Mouse (Mus musculus) hindbrain, embryonic 15.5 days (tissue): ENCODE measurements around the gene Col4a2. TPM values are rescaled to one million over a fixed set of nuclear protein-coding genes. Genes with fewer than 3 reads are reported as not detected.

Source experiments
- ATAC-seq: fragments of 200-750 bp; cut with Nextera tagmentation; 2 replicates; pipeline ENCODE4 v1.8.0; 2017; ENCODE audit warnings: low read depth, moderate number of reproducible peaks, moderate TSS enrichment; ENCODE audit not compliant: low FRiP score
- H3K27ac ChIP-seq: fragments of 300-500 bp; sonication (generic); replicated peaks from 2 replicates; pipeline ENCODE4 v1.5.1; 2015; ENCODE audit warnings: mild to moderate bottlenecking, inconsistent platforms
- H3K27me3 ChIP-seq: fragments of 300-500 bp; sonication (generic); 2 replicates; pipeline ENCODE4 v1.6.1; 2015; ENCODE audit warnings: control low read depth, inconsistent platforms
- H3K36me3 ChIP-seq: fragments of 300-500 bp; sonication (generic); 2 replicates; pipeline ENCODE4 v1.6.1; 2015; ENCODE audit warnings: control low read depth, inconsistent platforms
- H3K4me1 ChIP-seq: fragments of 300-500 bp; sonication (generic); replicated peaks from 2 replicates; pipeline ENCODE4 v1.6.1; 2015; ENCODE audit warnings: control low read depth, inconsistent platforms
- H3K4me2 ChIP-seq: fragments of 300-500 bp; sonication (generic); 2 replicates; pipeline ENCODE4 v1.6.1; 2015; ENCODE audit warnings: moderate library complexity, mild to moderate bottlenecking, inconsistent platforms
- H3K4me3 ChIP-seq: fragments of 300-500 bp; sonication (generic); 2 replicates; pipeline ENCODE4 v1.5.1; 2015; ENCODE audit warnings: mild to moderate bottlenecking, inconsistent platforms
- H3K9ac ChIP-seq: fragments of 300-500 bp; sonication (generic); 2 replicates; pipeline ENCODE4 v1.6.1; 2015; ENCODE audit warnings: inconsistent platforms
- H3K9me3 ChIP-seq: fragments of 300-500 bp; sonication (generic); 2 replicates; pipeline ENCODE4 v1.6.1; 2016; ENCODE audit warnings: control low read depth, inconsistent platforms
- WGBS: fragments of 180-500 bp; shearing (Covaris S2); methylation state at CpG from one replicate; pipeline ENCODE4 v1.1.7; 2015; 5-methylcytosine and 5-hydroxymethylcytosine counted together
- polyA plus RNA-seq: library from polyadenylated mRNA; unstranded; fragments of >200 nt; fragmentation: Nextera tagmentation; extraction: Ambion mirVana; gene quantifications from 2 replicates; pipeline ENCODE4 v1.2.1, GENCODE M21; 2015

Col4a2 gene
- polyA plus RNA-seq, 1 experiment from 2014 or later = 43.0 TPM

DNA sequence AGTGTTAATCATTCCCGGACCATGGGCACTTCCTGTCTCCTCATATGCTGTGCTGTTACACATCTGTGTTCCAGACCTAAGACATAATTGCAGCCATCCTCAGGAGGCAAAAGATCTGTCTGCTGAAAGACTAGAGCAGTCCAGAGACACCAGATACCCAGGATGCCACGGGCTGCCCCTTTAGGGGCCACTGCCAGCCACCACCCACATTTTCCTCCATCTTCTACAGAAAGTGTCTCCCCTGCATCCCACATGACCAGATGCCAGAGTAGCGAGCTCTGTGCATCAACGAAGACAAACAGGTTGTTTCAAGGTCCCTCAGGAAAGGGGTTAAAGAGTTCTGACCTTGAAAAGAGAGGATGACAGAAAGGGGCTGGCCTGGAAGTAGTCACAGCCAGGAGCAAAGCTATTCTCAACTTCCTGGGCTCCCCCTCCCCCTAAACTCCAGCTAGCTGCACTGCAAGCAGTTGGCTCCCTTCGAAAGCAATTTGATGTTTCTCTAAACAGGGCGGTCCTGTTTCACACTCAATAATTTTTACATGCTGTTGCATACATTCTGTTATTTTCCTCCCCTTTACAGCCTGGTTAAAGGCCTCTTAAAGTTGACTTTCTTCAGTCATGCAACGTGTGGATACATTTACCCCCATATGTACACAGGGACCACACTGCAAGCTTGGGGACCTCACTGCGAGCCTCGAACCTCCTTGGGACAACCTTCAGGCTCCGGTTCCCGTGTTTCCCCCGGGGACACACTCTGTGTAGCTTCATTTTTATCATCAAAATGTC, 13.9 kb upstream of the Col4a2 start:
- H3K36me3 ChIP-seq = no peaks in the 10 kb centered on the region
- H3K27me3 ChIP-seq = no peaks in the 10 kb centered on the region
- H3K9me3 ChIP-seq = no peaks in the 10 kb centered on the region
- WGBS = 73% methylated on average over 12 of the region's 12 CpGs
- ATAC-seq = no peak
- no peaks in the 10 kb centered on the region for H3K4me1 ChIP-seq
- no peak overlapping the region for H3K4me2 ChIP-seq
- H3K27ac ChIP-seq = no peak overlapping the region
- H3K4me3 ChIP-seq = no peak overlapping the region
- no peak overlapping the region for H3K9ac ChIP-seq

GRCm38 (mm10) chr8:11299317-11299602, 13.3 kb upstream of the Col4a2 start:
- H3K4me3 ChIP-seq = no peak overlapping the region
- no peak overlapping the region for H3K9ac ChIP-seq
- H3K4me2 ChIP-seq = no peak overlapping the region
- no peaks in the 10 kb centered on the region for H3K4me1 ChIP-seq
- no peak overlapping the region for H3K27ac ChIP-seq
- ATAC-seq = no peak
- H3K9me3 ChIP-seq = no peaks in the 10 kb centered on the region
- H3K27me3 ChIP-seq = no peaks in the 10 kb centered on the region
- H3K36me3 ChIP-seq = no peaks in the 10 kb centered on the region
- WGBS = 78% methylated on average over 3 of the region's 3 CpGs

- WGBS = 72% methylated on average over 8 of the region's 8 CpGs
- H3K4me3 ChIP-seq = no peak overlapping the region
- no peaks in the 10 kb centered on the region for H3K27me3 ChIP-seq
- no peaks in the 10 kb centered on the region for H3K4me1 ChIP-seq
- no peak overlapping the region for H3K9ac ChIP-seq
- H3K4me2 ChIP-seq = no peak overlapping the region
- no peak overlapping the region for H3K27ac ChIP-seq
- no peaks in the 10 kb centered on the region for H3K9me3 ChIP-seq
- no peak for ATAC-seq
- no peaks in the 10 kb centered on the region for H3K36me3 ChIP-seq
These were observed 12.2 kb upstream of the Col4a2 start for GRCm38 (mm10) chr8:11300436-11300835.

GRCm38 (mm10) chr8:11304027-11304601, 8.5 kb upstream of the Col4a2 start:
- 92% methylated on average over 6 of the region's 6 CpGs for WGBS
- Histone ChIP-seq H3K4me1 (peaks cover 13% of the 10 kb centered on the region; the same call in 1 of the 2 replicates), H3K9ac (no peak overlapping the region), H3K4me2 (no peak overlapping the region), H3K9me3 (no peaks in the 10 kb centered on the region), H3K27ac (no peak overlapping the region), H3K4me3 (no peak overlapping the region), H3K36me3 (no peaks in the 10 kb centered on the region), H3K27me3 (peaks cover 14% of the 10 kb centered on the region)
- ATAC-seq = no peak

GRCm38 (mm10) chr8:11305539-11305938, 7.1 kb upstream of the Col4a2 start:
- peaks cover 13% of the 10 kb centered on the region; the same call in 1 of the 2 replicates for H3K4me1 ChIP-seq
- WGBS = 94% methylated on average over 1 of the region's 1 CpGs
- H3K4me3 ChIP-seq = no peak overlapping the region
- H3K9me3 ChIP-seq = no peaks in the 10 kb centered on the region
- no peak overlapping the region for H3K9ac ChIP-seq
- no peak for ATAC-seq
- H3K27ac ChIP-seq = no peak overlapping the region
- H3K4me2 ChIP-seq = no peak overlapping the region
- H3K36me3 ChIP-seq = no peaks in the 10 kb centered on the region
- peaks cover 28% of the 10 kb centered on the region for H3K27me3 ChIP-seq

DNA sequence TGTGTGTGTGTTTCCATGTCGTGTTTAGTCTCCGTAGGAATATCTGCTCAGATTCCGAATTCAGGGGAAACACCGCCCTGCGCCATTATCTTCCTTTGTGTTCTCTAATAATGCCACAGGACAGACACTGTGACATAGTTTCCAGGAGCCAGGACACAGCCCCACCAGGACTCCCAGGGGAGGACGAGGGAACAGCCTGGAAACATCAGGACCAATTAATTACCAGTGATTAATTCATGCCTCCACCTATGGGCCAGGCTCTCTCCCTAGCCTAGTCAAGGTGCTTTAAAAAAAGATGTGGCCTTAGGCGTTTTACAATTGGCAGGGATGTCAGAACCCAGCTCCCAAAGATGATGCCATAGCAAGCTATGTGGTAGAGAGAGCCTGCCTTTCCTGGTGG, 5.2 kb upstream of the Col4a2 start:
- no peak overlapping the region for H3K4me3 ChIP-seq
- H3K27ac ChIP-seq = no peak overlapping the region
- no peak overlapping the region for H3K9ac ChIP-seq
- no peaks in the 10 kb centered on the region for H3K36me3 ChIP-seq
- peaks cover 36% of the 10 kb centered on the region for H3K27me3 ChIP-seq
- peaks cover 24% of the 10 kb centered on the region for H3K4me1 ChIP-seq
- H3K9me3 ChIP-seq = no peaks in the 10 kb centered on the region
- WGBS = 67% methylated on average over 7 of the region's 7 CpGs
- no peak overlapping the region for H3K4me2 ChIP-seq
- ATAC-seq = no peak

- peaks cover 40% of the 10 kb centered on the region for H3K27me3 ChIP-seq
- no peak overlapping the region for H3K9ac ChIP-seq
- WGBS = 21% methylated on average over 7 of the region's 7 CpGs
- peaks cover 34% of the 10 kb centered on the region for H3K4me1 ChIP-seq
- no peak overlapping the region for H3K27ac ChIP-seq
- ATAC-seq = no peak
- H3K9me3 ChIP-seq = no peaks in the 10 kb centered on the region
- H3K36me3 ChIP-seq = no peaks in the 10 kb centered on the region
- no peak overlapping the region for H3K4me2 ChIP-seq
- no peak overlapping the region for H3K4me3 ChIP-seq
These were observed 4.0 kb upstream of the Col4a2 start for GRCm38 (mm10) chr8:11308570-11308998.

DNA sequence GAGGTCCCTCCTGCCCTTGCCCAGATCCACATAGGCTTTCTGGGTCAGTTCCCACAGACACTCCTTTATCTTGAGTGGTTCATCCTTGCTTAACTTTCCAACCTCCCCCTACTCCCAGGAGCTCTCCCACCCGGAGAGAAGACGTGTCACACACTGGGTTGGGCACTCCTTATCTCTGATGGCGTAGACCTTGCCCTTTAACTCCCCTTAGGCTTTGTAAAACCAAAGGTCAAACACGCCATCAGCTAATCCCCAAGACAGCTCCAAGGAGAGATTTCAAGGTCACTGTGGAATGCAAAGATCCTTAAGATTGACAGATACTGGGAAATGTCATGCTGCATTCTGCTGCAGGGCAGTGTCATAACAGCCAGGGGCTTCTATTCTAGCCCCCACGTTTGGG, 3.4 kb upstream of the Col4a2 start:
- Histone ChIP-seq H3K4me2 (peak overlapping the region; percentile 86), H3K4me1 (peaks cover 38% of the 10 kb centered on the region), H3K27ac (no peak overlapping the region), H3K27me3 (peaks cover 46% of the 10 kb centered on the region), H3K9ac (no peak overlapping the region), H3K36me3 (no peaks in the 10 kb centered on the region), H3K9me3 (no peaks in the 10 kb centered on the region), H3K4me3 (no peak overlapping the region)
- 43% methylated on average over 5 of the region's 5 CpGs for WGBS
- no peak for ATAC-seq

DNA sequence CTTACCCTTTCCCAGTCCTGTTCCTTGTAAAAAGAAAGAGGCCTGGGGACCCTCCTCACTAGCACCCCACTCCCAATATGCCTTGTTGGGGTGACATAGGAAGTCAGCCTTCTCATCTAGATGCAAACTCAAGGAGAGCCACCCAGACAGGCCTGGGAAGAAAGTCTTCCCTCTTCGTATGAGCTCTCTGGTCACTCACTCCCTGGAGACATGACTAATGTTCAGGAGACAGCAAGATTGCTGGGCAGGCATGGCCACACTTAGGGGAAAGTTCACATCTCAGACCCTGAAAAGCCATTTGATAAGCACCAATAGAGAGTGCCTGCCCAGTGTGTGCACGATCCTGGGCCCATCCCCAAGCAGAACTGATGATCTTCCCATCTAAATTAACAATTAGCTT, 2.6 kb upstream of the Col4a2 start:
- ATAC-seq = no peak
- H3K4me3 ChIP-seq = no peak overlapping the region
- H3K4me1 ChIP-seq = peaks cover 38% of the 10 kb centered on the region
- no peaks in the 10 kb centered on the region for H3K36me3 ChIP-seq
- H3K27me3 ChIP-seq = peaks cover 55% of the 10 kb centered on the region
- H3K9ac ChIP-seq = no peak overlapping the region
- no peaks in the 10 kb centered on the region for H3K9me3 ChIP-seq
- WGBS = 57% methylated on average over 2 of the region's 2 CpGs
- H3K27ac ChIP-seq = no peak overlapping the region
- peak overlapping the region; percentile 86 for H3K4me2 ChIP-seq

GRCm38 (mm10) chr8:11311681-11312348, 790 bp upstream of the Col4a2 start:
- H3K9me3 ChIP-seq = no peaks in the 10 kb centered on the region
- peak; percentile 37; the same call in 1 of the 2 replicates for ATAC-seq
- H3K4me2 ChIP-seq = peak overlapping the region; percentile 86
- no peaks in the 10 kb centered on the region for H3K36me3 ChIP-seq
- H3K27ac ChIP-seq = peak overlapping the region; percentile 43
- H3K9ac ChIP-seq = peak overlapping the region; percentile 70
- H3K4me3 ChIP-seq = peak overlapping the region; percentile 63
- H3K4me1 ChIP-seq = peaks cover 38% of the 10 kb centered on the region
- 3% methylated on average over 34 of the region's 34 CpGs for WGBS
- H3K27me3 ChIP-seq = peaks cover 65% of the 10 kb centered on the region

- Histone ChIP-seq H3K9me3 (no peaks in the 10 kb centered on the region), H3K4me3 (peak overlapping the region; percentile 63), H3K27ac (0 out of 2 replicates have a peak overlapping the region, but pooled peaks have one; percentile 9), H3K36me3 (no peaks in the 10 kb centered on the region), H3K27me3 (peaks cover 58% of the 10 kb centered on the region), H3K4me1 (peaks cover 26% of the 10 kb centered on the region), H3K4me2 (peak overlapping the region; percentile 86), H3K9ac (peak overlapping the region; percentile 70)
- WGBS = 3% methylated on average over 45 of the region's 45 CpGs
- ATAC-seq = peak; percentile 14
These were observed 839 bp downstream of the Col4a2 start for GRCm38 (mm10) chr8:11313176-11314111.
